Mouse (Mus musculus): Measurements from ENCODE around the gene Sqstm1. TPM values are rescaled to one million over a fixed set of nuclear protein-coding genes. Genes with fewer than 3 reads are reported as not detected.

Gene Sqstm1
- polyA plus RNA-seq, 1 experiment from 2014 or later = 135 TPM

DNA sequence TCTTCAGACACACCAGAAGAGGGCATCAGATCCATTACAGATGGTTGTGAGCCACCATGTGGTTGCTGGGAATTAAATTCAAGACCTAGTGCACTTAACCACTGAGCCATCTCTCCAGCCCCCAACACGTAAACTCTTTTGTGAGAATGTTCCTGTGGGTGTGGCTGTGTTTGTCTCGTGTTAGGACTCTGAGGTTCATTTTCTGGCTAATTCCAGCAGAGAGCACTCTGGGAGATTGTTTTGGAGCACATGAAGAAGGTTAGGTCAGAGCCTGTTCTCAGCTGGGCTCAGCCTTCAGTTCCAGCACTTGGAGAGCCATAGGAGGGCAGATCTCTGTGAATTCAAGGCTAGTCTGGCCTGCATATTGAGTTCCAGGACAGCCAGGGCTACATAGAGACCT lies 9.2 kb upstream of the Sqstm1 start:
- Histone ChIP-seq H3K4me2 (ENCODE audit: low read depth, low read length) (no peak overlapping the region), H3K9ac (replicated peaks; ENCODE audit: low read length) (no peak overlapping the region), H3K36me3 (replicated peaks; ENCODE audit: control insufficient read depth, insufficient read depth, low read depth, low read length) (no peaks in the 10 kb centered on the region), H3K27ac (replicated peaks; ENCODE audit: low read depth, low read length) (no peak overlapping the region), H3K9me3 (replicated peaks; ENCODE audit: control insufficient read depth, low read length) (no peaks in the 10 kb centered on the region), H3K4me1 (ENCODE audit: control insufficient read depth, insufficient read depth, low read length) (peaks cover 3% of the 10 kb centered on the region; the same call in 1 of the 2 replicates), H3K4me3 (ENCODE audit: low read depth, low read length) (no peak overlapping the region), H3K27me3 (ENCODE audit: control insufficient read depth, insufficient read depth, low read length) (no peaks in the 10 kb centered on the region)
- DNase-seq (ENCODE audit: low spot score) = no peak
- 55% methylated on average over 2 of the region's 2 CpGs for WGBS
- no peak for ATAC-seq (replicated peaks; ENCODE audit: insufficient number of reproducible peaks, low FRiP score, low TSS enrichment, low read depth)

DNA sequence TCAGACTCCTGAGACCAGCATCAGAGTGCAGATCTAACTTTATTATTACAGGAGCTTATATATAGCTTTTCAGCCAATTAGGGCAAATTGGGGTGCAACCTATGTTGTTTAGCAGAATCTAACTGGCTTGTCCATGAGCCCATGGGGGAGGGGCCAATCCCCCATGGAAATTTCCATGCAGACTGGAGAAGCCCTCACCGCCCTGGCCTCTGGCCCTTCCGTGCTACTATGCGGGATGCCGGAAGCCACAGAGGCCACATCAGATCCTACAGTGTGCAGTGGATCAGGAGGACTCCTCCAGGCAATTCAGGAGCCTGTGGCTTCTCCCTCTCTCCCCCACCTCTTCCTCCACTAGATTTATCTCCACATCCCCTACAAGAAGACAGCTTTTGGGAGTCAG lies 7.2 kb upstream of the Sqstm1 start:
- WGBS = 48% methylated on average over 4 of the region's 4 CpGs
- peaks cover 3% of the 10 kb centered on the region; the same call in 1 of the 2 replicates for H3K4me1 ChIP-seq (ENCODE audit: control insufficient read depth, insufficient read depth, low read length)
- no peak overlapping the region for H3K4me3 ChIP-seq (ENCODE audit: low read depth, low read length)
- no peaks in the 10 kb centered on the region for H3K36me3 ChIP-seq (replicated peaks; ENCODE audit: control insufficient read depth, insufficient read depth, low read depth, low read length)
- no peak overlapping the region for H3K27ac ChIP-seq (replicated peaks; ENCODE audit: low read depth, low read length)
- no peak for ATAC-seq (replicated peaks; ENCODE audit: insufficient number of reproducible peaks, low FRiP score, low TSS enrichment, low read depth)
- no peak overlapping the region for H3K9ac ChIP-seq (replicated peaks; ENCODE audit: low read length)
- H3K9me3 ChIP-seq (replicated peaks; ENCODE audit: control insufficient read depth, low read length) = no peaks in the 10 kb centered on the region
- no peaks in the 10 kb centered on the region for H3K27me3 ChIP-seq (ENCODE audit: control insufficient read depth, insufficient read depth, low read length)
- no peak for DNase-seq (ENCODE audit: low spot score)
- no peak overlapping the region for H3K4me2 ChIP-seq (ENCODE audit: low read depth, low read length)

- Histone ChIP-seq H3K36me3 (replicated peaks; ENCODE audit: control insufficient read depth, insufficient read depth, low read depth, low read length) (no peaks in the 10 kb centered on the region), H3K4me2 (ENCODE audit: low read depth, low read length) (no peak overlapping the region), H3K9ac (replicated peaks; ENCODE audit: low read length) (no peak overlapping the region), H3K27ac (replicated peaks; ENCODE audit: low read depth, low read length) (no peak overlapping the region; the same call in 1 of the 2 replicates), H3K9me3 (replicated peaks; ENCODE audit: control insufficient read depth, low read length) (no peaks in the 10 kb centered on the region), H3K4me1 (ENCODE audit: control insufficient read depth, insufficient read depth, low read length) (peaks cover 3% of the 10 kb centered on the region; the same call in 1 of the 2 replicates), H3K4me3 (ENCODE audit: low read depth, low read length) (no peak overlapping the region), H3K27me3 (ENCODE audit: control insufficient read depth, insufficient read depth, low read length) (no peaks in the 10 kb centered on the region)
- DNase-seq (ENCODE audit: low spot score) (no peak), ATAC-seq (replicated peaks; ENCODE audit: insufficient number of reproducible peaks, low FRiP score, low TSS enrichment, low read depth) (no peak)
- WGBS = 81% methylated on average over 4 of the region's 4 CpGs
These were observed 6.2 kb upstream of the Sqstm1 start for GRCm38 (mm10) chr11:50216724-50217366.

DNA sequence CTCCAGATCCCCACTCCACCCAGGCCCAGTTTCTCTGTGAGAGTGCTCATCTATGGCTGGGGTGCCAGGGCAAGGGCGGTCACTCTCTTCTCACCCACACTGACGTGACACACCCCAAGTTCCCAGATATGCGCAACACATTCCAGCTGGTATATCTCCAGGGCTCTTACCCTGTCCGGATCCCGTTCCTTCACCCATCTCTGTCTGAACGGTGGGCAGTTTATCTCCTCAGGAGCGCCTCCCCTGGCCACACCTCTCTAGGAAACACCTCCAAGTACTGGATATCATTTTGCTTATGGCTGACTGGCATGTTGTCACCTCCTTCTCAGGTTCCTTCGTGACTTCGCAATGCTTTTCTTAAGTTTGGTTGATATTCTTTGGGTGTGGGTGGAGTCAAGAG lies 5.0 kb upstream of the Sqstm1 start:
- Histone ChIP-seq H3K4me2 (ENCODE audit: low read depth, low read length) (no peak overlapping the region), H3K9ac (replicated peaks; ENCODE audit: low read length) (no peak overlapping the region; the same call in 1 of the 2 replicates), H3K27me3 (ENCODE audit: control insufficient read depth, insufficient read depth, low read length) (no peaks in the 10 kb centered on the region), H3K4me1 (ENCODE audit: control insufficient read depth, insufficient read depth, low read length) (peaks cover 3% of the 10 kb centered on the region; the same call in 1 of the 2 replicates), H3K4me3 (ENCODE audit: low read depth, low read length) (no peak overlapping the region), H3K9me3 (replicated peaks; ENCODE audit: control insufficient read depth, low read length) (no peaks in the 10 kb centered on the region), H3K27ac (replicated peaks; ENCODE audit: low read depth, low read length) (no peak overlapping the region), H3K36me3 (replicated peaks; ENCODE audit: control insufficient read depth, insufficient read depth, low read depth, low read length) (no peaks in the 10 kb centered on the region)
- ATAC-seq (replicated peaks; ENCODE audit: insufficient number of reproducible peaks, low FRiP score, low TSS enrichment, low read depth) (no peak; the same call in 1 of the 2 replicates), DNase-seq (ENCODE audit: low spot score) (no peak)
- WGBS = 22% methylated on average over 9 of the region's 9 CpGs

DNA sequence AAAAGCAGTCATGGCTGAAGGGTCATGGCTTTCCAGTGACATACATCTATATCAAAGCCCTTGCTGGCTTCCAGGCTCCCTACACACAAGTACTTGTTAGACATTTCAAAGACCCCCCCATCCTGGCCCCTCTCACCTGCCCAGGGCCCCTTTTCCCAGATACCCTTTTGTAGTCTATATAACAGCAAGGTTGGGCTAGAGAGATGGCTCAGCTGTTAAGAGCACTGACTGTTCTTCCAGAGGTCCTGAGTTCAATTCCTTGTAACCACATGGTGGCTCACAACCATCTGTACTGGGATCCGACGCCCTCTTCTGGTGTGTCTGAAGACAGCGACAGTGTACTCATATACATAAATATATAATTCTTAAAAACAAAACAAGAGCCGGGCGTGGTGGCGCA lies 4.0 kb upstream of the Sqstm1 start:
- H3K27ac ChIP-seq (replicated peaks; ENCODE audit: low read depth, low read length) = no peak overlapping the region
- H3K9me3 ChIP-seq (replicated peaks; ENCODE audit: control insufficient read depth, low read length) = no peaks in the 10 kb centered on the region
- WGBS = 94% methylated on average over 6 of the region's 6 CpGs
- H3K27me3 ChIP-seq (ENCODE audit: control insufficient read depth, insufficient read depth, low read length) = no peaks in the 10 kb centered on the region
- no peaks in the 10 kb centered on the region for H3K36me3 ChIP-seq (replicated peaks; ENCODE audit: control insufficient read depth, insufficient read depth, low read depth, low read length)
- no peak overlapping the region for H3K4me2 ChIP-seq (ENCODE audit: low read depth, low read length)
- no peak overlapping the region for H3K4me3 ChIP-seq (ENCODE audit: low read depth, low read length)
- H3K9ac ChIP-seq (replicated peaks; ENCODE audit: low read length) = no peak overlapping the region
- DNase-seq (ENCODE audit: low spot score) (no peak), ATAC-seq (replicated peaks; ENCODE audit: insufficient number of reproducible peaks, low FRiP score, low TSS enrichment, low read depth) (no peak)
- H3K4me1 ChIP-seq (ENCODE audit: control insufficient read depth, insufficient read depth, low read length) = peaks cover 3% of the 10 kb centered on the region; the same call in 1 of the 2 replicates

DNA sequence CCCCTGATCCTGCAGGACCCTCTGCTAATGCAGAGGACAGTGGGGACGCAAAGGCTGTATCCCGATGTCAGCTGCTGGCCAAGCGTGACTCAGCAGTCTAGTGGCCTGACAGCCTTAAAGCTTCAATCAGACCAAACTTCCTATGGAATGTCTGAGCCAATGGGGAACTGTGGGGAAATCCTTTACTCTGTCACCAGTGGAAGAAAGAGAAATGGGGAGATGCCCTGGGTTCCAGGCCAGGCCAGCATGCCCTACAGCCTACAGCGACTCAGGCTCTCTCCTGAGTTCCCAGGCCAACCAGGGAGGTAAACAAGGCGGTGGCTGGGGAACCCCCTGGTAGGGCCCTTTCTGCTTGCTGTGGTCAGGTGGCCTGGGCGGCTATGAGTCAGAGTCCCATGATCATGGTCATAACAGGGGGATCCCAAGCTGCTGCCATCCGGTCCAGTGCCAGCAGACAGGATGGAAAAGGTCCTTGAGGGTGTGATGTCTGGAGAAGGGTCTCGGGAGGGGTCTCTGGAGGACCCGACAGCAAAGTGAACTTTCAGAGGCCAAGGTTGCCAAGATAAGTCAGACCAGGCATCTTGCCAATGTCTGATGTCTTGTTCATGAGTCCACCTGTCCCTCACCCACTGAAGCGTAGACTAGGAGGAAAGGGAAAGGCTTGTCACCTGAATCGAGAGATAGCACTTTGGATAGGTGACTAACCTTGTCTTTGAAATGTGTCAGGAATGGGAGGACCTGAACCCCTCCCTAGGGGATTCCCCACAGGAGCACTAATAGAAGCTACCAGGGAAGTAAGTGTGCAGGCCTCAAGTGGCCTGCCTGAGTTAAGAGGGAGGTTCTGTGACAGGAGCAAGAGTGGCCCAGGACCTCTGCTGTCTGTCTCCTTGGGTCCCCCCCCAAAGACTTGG lies 2.5 kb upstream of the Sqstm1 start:
- no peaks in the 10 kb centered on the region for H3K36me3 ChIP-seq (replicated peaks; ENCODE audit: control insufficient read depth, insufficient read depth, low read depth, low read length)
- DNase-seq (ENCODE audit: low spot score) (no peak), ATAC-seq (replicated peaks; ENCODE audit: insufficient number of reproducible peaks, low FRiP score, low TSS enrichment, low read depth) (no peak)
- no peaks in the 10 kb centered on the region for H3K27me3 ChIP-seq (ENCODE audit: control insufficient read depth, insufficient read depth, low read length)
- H3K27ac ChIP-seq (replicated peaks; ENCODE audit: low read depth, low read length) = no peak overlapping the region
- peaks cover 3% of the 10 kb centered on the region for H3K4me1 ChIP-seq (ENCODE audit: control insufficient read depth, insufficient read depth, low read length)
- no peak overlapping the region; the same call in 1 of the 2 replicates for H3K9ac ChIP-seq (replicated peaks; ENCODE audit: low read length)
- no peak overlapping the region for H3K4me3 ChIP-seq (ENCODE audit: low read depth, low read length)
- H3K9me3 ChIP-seq (replicated peaks; ENCODE audit: control insufficient read depth, low read length) = no peaks in the 10 kb centered on the region
- no peak overlapping the region for H3K4me2 ChIP-seq (ENCODE audit: low read depth, low read length)
- 71% methylated on average over 11 of the region's 11 CpGs for WGBS

DNA sequence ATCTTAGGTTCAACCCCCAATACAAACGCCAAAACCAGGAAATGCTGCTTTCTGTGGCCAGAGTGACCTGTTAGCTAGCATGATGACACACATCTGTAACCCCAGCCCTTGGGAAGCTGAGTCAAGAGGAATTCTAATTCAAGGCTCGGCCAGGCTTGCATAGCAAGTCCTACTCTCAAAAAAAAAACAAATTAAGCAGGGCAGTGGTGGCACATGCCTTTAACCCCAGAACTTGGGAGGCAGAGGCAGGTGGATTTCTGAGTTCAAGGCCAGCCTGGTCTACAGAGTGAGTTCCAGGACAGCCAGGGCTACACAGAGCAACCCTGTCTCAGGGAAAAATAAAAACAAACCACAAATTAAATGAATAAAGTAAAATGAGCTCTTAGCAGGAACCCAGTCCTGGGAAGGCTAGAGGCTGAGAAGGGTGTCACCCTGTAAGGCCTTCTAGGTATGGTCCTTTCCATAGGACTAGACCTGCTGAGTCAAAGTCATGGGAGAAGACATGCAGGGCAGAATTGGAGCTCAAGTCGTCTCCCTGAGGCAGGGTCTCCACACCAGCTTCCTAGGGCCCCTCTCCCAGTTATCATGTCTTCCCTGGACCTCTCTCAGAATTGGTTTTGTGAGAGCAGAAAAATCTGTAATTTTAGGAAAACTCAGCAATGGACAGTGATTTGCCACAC lies 1.6 kb upstream of the Sqstm1 start:
- Histone ChIP-seq H3K9me3 (replicated peaks; ENCODE audit: control insufficient read depth, low read length) (no peaks in the 10 kb centered on the region), H3K4me1 (ENCODE audit: control insufficient read depth, insufficient read depth, low read length) (peaks cover 3% of the 10 kb centered on the region), H3K27ac (replicated peaks; ENCODE audit: low read depth, low read length) (no peak overlapping the region), H3K36me3 (replicated peaks; ENCODE audit: control insufficient read depth, insufficient read depth, low read depth, low read length) (peaks cover 2% of the 10 kb centered on the region; the same call in 1 of the 2 replicates), H3K9ac (replicated peaks; ENCODE audit: low read length) (no peak overlapping the region), H3K4me3 (ENCODE audit: low read depth, low read length) (no peak overlapping the region), H3K27me3 (ENCODE audit: control insufficient read depth, insufficient read depth, low read length) (no peaks in the 10 kb centered on the region), H3K4me2 (ENCODE audit: low read depth, low read length) (no peak overlapping the region)
- ATAC-seq (replicated peaks; ENCODE audit: insufficient number of reproducible peaks, low FRiP score, low TSS enrichment, low read depth) (no peak), DNase-seq (ENCODE audit: low spot score) (no peak)
- 72% methylated on average over 3 of the region's 3 CpGs for WGBS

Data from embryonic facial prominence, embryonic 11.5 days (tissue).